Mouse (Mus musculus) limb, embryonic 11.5 days (tissue): Measurements from ENCODE around the gene Crocc. TPM values are rescaled to one million over a fixed set of nuclear protein-coding genes. Genes with fewer than 3 reads are reported as not detected.

Experiments
- ATAC-seq: fragments of 200-750 bp; cut with Nextera tagmentation; 2 replicates; pipeline ENCODE4 v1.8.0; 2017; ENCODE audit warnings: low read depth; ENCODE audit not compliant: insufficient number of reproducible peaks, low FRiP score, low TSS enrichment
- DNase-seq: peaks from one replicate; pipeline ENCODE4 v3.0.0-alpha.2; 2015; ENCODE audit warnings: low spot score
- H3K27ac ChIP-seq: fragments of 300-500 bp; sonication (generic); replicated peaks from 2 replicates; pipeline ENCODE4 v1.5.1; 2014; ENCODE audit warnings: low read depth, mild to moderate bottlenecking, low read length
- H3K27me3 ChIP-seq: fragments of 300-500 bp; sonication (generic); 2 replicates; pipeline ENCODE4 v1.6.1; 2014; ENCODE audit warnings: mild to moderate bottlenecking, low read length, mixed read lengths; ENCODE audit not compliant: control insufficient read depth, insufficient read depth
- H3K36me3 ChIP-seq: fragments of 300-500 bp; sonication (generic); 2 replicates; pipeline ENCODE4 v1.6.1; 2014; ENCODE audit warnings: mild to moderate bottlenecking, low read length, moderate library complexity, mixed read lengths; ENCODE audit not compliant: control insufficient read depth, insufficient read depth
- H3K4me1 ChIP-seq: fragments of 300-500 bp; sonication (generic); 2 replicates; pipeline ENCODE4 v1.6.1; 2014; ENCODE audit warnings: low read length, mixed read lengths; ENCODE audit not compliant: control insufficient read depth, insufficient read depth
- H3K4me2 ChIP-seq: fragments of 300-500 bp; sonication (generic); 2 replicates; pipeline ENCODE4 v1.6.1; 2014; ENCODE audit warnings: low read depth, mild to moderate bottlenecking, moderate library complexity; ENCODE audit not compliant: severe bottlenecking
- H3K4me3 ChIP-seq: fragments of 300-500 bp; sonication (generic); 2 replicates; pipeline ENCODE4 v1.5.1; 2014; ENCODE audit warnings: low read depth, low read length
- H3K9ac ChIP-seq: fragments of 300-500 bp; sonication (generic); 2 replicates; pipeline ENCODE4 v1.6.1; 2014; ENCODE audit warnings: mild to moderate bottlenecking, low read length
- H3K9me3 ChIP-seq: fragments of 300-500 bp; sonication (generic); 2 replicates; pipeline ENCODE4 v1.6.1; 2016; ENCODE audit warnings: low read length; ENCODE audit not compliant: control insufficient read depth
- WGBS: fragments of 180-500 bp; shearing (Covaris S2); extraction: QIAGEN DNeasy Blood & Tissue Kit; methylation state at CpG from one replicate; pipeline ENCODE4 v1.1.7; 2014; 5-methylcytosine and 5-hydroxymethylcytosine counted together
- polyA plus RNA-seq: library from polyadenylated mRNA; unstranded; fragments of >200 nt; fragmentation: Nextera tagmentation; extraction: Ambion mirVana; gene quantifications from 2 replicates; pipeline ENCODE4 v1.2.1, GENCODE M21; 2014

Gene Crocc
- polyA plus RNA-seq, 1 experiment from 2014 or later, result 9.0 TPM

DNA sequence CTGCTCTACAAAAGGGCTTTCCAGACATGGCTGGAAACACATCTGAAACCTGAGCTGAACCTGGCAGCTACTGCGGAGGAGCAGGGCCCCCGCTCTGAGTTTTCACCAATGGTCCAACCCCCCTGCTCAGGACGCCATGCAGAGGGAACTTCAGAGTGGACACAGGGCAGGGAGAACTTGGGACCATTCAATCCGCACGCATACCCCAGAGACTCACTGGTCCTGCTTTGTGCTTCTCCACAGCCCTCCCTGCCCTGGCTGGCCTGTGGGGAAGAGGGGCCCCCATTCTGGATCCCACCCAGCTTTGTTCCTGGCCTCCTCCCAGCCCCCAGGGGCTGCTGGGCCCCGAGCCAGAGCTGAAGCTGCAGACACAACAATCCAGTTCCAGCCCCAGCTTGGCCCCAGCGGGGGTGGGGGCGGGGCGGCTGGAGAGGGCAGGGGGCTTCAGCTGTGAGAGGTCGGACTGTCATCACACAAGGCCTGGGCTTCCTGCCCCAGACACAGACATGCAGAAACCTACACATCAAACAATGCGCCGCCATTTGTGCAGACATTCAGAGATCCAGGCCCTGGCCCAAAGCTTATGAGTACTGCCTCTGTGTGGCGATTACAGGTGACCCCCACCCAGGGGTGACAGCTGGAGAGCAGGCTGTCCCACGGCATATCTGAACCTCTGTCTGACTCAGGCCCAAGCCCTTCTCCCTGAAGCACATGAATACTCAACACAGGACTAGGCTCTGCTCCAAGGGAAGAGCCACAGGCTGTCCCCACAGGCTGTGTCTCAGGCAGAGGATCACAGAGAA, 39.3 kb downstream of the Crocc start:
- H3K4me3 ChIP-seq, result no peak overlapping the region
- H3K36me3 ChIP-seq, result no peaks in the 10 kb centered on the region; the same call in 1 of the 2 replicates
- WGBS, result 23% methylated on average over 14 of the region's 14 CpGs

DNA sequence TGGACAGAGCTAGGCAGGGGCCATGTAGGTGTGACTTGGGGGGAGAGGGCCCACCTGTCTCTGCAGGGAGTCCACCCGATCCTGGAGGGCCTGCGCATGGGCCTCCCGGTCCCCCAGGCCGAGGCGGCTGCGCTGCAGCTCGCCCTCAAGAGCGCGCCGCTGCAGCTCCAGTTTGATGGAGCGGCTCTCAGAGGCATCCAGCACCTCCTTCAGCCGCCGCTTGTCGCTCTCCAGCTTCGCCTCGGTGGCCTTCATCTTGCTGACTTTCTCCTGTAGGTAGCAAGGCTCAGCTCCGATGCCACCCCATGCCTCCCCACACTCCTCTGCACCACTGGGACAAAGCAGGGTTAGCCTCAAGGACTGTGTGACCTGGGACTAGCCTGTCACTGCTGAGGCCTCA, 40.1 kb downstream of the Crocc start:
- Histone ChIP-seq H3K36me3 (peaks cover 5% of the 10 kb centered on the region; the same call in 1 of the 2 replicates), H3K4me1 (peaks cover 21% of the 10 kb centered on the region), H3K4me3 (no peak overlapping the region), H3K4me2 (no peak overlapping the region), H3K9ac (peak overlapping the region; percentile 55; the same call in 1 of the 2 replicates), H3K27ac (peak overlapping the region; percentile 89), H3K9me3 (no peaks in the 10 kb centered on the region), H3K27me3 (no peaks in the 10 kb centered on the region)
- ATAC-seq (no peak), DNase-seq (no peak)
- 80% methylated on average over 17 of the region's 17 CpGs for WGBS

More for the DNA sequence above, 39.3 kb downstream of the Crocc start:
- H3K27me3 ChIP-seq, result no peaks in the 10 kb centered on the region
- peak overlapping the region; percentile 89 for H3K27ac ChIP-seq
- H3K4me1 ChIP-seq, result peaks cover 21% of the 10 kb centered on the region
- 0 out of 2 replicates have a peak, but pooled peaks have one; percentile 37 for ATAC-seq
- H3K9ac ChIP-seq, result peak overlapping the region; percentile 55
- H3K4me2 ChIP-seq, result 0 out of 2 replicates have a peak overlapping the region, but pooled peaks have one; percentile 7
- H3K9me3 ChIP-seq, result no peaks in the 10 kb centered on the region
- peak; percentile 71 for DNase-seq

DNA sequence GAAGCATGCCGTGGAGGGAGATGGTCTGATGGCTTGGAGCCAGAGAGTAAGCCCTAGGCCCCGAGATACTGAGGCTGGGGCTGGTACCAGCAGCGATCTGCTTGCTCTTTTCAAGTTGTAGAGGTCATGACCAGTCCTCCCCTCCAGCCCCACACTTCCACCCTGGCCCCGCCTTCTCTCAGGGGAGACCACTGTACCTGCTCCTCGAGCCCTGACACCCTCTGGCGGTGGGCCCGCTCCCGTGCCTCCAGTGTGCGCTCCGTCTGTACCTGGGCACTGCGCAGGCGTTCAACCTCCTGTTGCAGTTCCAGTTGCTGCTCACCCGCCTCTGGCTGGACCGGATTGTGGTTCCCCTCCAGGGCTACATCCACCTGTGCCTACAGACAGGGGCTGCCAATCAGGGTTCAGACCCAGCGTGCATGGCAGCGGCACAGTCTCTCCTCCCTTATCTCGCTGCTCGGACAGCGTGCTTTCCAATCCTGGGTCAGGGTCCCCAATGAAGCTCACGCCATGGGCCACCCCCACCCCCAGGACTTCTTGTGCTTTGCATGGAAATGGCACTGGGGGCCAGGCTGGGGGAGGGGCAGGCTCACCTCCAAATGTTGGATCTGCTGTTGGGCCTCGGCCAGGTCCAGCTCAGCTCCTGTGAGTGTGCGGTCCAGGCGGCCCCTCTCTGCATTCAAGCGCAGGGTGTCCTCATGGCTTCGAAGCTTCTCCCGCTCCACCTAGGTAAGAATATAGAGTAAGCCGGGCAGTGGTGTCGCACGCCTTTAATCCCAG, 42.5 kb downstream of the Crocc start:
- no peak for ATAC-seq
- Histone ChIP-seq H3K4me2 (no peak overlapping the region), H3K27ac (no peak overlapping the region), H3K36me3 (peaks cover 20% of the 10 kb centered on the region; the same call in 1 of the 2 replicates), H3K27me3 (no peaks in the 10 kb centered on the region), H3K9me3 (no peaks in the 10 kb centered on the region), H3K4me1 (peaks cover 21% of the 10 kb centered on the region), H3K9ac (no peak overlapping the region), H3K4me3 (no peak overlapping the region)
- no peak for DNase-seq
- 84% methylated on average over 29 of the region's 29 CpGs for WGBS

DNA sequence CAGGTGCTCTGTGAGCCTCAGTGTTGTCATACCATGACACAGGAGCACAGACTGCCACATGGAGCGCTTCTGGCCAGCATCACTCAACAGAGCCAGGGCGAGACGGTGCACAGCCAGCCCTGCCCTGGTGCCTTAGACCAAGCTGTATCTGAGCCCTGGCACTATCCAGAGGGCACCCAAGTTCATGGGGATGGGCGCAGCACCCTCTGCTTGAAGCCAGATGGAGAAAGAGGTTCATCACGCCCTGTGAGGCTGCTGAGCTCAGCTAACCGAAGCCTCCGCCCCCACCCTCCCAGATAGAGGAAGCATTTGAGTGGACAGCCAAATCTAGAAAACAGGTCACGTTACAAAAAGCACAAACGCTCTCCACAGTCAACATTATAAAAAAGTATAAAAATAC, 44.0 kb downstream of the Crocc start:
- DNase-seq (no peak), ATAC-seq (no peak)
- no peaks in the 10 kb centered on the region for H3K27me3 ChIP-seq
- H3K9ac ChIP-seq, result no peak overlapping the region
- WGBS, result 83% methylated on average over 9 of the region's 9 CpGs
- peaks cover 23% of the 10 kb centered on the region; the same call in 1 of the 2 replicates for H3K36me3 ChIP-seq
- H3K4me3 ChIP-seq, result no peak overlapping the region
- H3K27ac ChIP-seq, result 0 out of 2 replicates have a peak overlapping the region, but pooled peaks have one; percentile 52
- peaks cover 26% of the 10 kb centered on the region for H3K4me1 ChIP-seq
- no peak overlapping the region for H3K4me2 ChIP-seq
- H3K9me3 ChIP-seq, result no peaks in the 10 kb centered on the region

DNA sequence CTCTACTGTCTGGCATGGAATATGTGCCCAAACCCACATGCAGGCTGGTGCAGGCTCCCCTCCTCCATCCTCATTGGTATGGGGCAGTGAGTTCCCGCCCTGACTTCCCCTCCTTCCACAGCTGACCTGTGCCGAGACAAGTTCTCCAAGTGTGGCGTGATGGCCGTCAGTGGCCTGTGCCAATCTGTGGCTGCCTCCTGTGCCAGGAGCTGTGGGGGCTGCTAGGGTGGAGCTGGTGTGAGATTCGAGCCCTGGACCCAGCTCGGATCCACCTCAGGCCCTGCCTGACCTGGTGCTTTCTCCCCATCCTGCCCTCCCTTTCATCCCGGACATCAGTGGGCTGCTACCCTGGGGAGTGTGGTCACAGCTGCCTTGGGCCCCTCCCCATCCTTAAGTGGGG, 45.0 kb downstream of the Crocc start:
- Histone ChIP-seq H3K4me1 (peaks cover 16% of the 10 kb centered on the region), H3K9ac (no peak overlapping the region)

DNA sequence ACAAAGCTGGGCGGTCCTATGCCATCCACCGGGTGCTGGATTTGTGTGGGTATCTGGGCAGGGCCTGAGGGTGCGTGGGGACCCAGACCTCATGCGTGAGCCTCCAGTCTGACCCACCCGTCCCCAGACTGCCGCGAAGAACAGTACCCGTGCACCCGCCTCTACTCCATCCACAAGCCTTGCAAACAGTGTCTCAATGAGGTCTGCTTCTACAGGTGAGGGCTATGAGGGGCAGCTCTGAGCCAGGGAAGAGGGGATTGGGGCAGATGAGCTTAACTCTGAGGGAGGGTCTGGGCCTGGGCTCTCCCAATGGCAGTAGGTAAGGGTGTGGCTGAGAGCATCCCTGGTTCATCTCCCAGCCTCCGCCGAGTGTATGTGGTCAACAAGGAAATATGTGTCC, 45.5 kb downstream of the Crocc start:
- Histone ChIP-seq H3K4me2 (no peak overlapping the region), H3K9ac (no peak overlapping the region), H3K36me3 (peaks cover 23% of the 10 kb centered on the region; the same call in 1 of the 2 replicates), H3K4me1 (peaks cover 14% of the 10 kb centered on the region), H3K27ac (no peak overlapping the region), H3K9me3 (no peaks in the 10 kb centered on the region), H3K4me3 (no peak overlapping the region), H3K27me3 (no peaks in the 10 kb centered on the region)
- ATAC-seq (no peak), DNase-seq (no peak)
- 90% methylated on average over 11 of the region's 11 CpGs for WGBS

More for the DNA sequence above, 45.0 kb downstream of the Crocc start:
- H3K4me3 ChIP-seq, result no peak overlapping the region
- H3K4me2 ChIP-seq, result no peak overlapping the region
- H3K27ac ChIP-seq, result no peak overlapping the region
- ATAC-seq, result no peak
- H3K9me3 ChIP-seq, result no peaks in the 10 kb centered on the region
- peaks cover 23% of the 10 kb centered on the region; the same call in 1 of the 2 replicates for H3K36me3 ChIP-seq
- 77% methylated on average over 7 of the region's 7 CpGs for WGBS
- DNase-seq, result no peak
- H3K27me3 ChIP-seq, result no peaks in the 10 kb centered on the region

DNA sequence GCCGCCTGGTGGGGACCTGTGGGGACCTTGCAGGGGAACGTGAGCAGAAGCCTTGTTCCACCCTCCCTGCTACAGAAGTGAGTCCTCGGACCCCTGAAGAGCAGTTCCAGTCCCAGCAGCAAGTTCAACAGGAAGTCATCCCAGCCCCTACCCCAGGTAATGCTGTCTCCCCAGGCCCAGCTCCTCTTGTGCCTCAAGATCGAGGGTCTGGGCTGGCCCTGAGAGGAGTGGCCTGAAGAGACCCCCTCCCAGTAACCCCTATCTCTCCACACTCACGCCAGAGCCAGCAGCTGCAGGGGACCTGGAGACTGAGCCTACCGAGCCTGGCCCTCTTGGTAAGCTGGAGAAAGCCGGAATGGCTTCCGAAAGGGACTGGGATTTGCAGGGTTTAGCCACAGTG, 46.2 kb downstream of the Crocc start:
- H3K9ac ChIP-seq, result no peak overlapping the region
- H3K4me2 ChIP-seq, result no peak overlapping the region
- H3K27ac ChIP-seq, result no peak overlapping the region
- peaks cover 23% of the 10 kb centered on the region; the same call in 1 of the 2 replicates for H3K36me3 ChIP-seq
- DNase-seq, result no peak
- H3K9me3 ChIP-seq, result no peaks in the 10 kb centered on the region
- ATAC-seq, result no peak
- no peak overlapping the region for H3K4me3 ChIP-seq
- 76% methylated on average over 8 of the region's 8 CpGs for WGBS
- H3K4me1 ChIP-seq, result peaks cover 17% of the 10 kb centered on the region
- no peaks in the 10 kb centered on the region for H3K27me3 ChIP-seq

DNA sequence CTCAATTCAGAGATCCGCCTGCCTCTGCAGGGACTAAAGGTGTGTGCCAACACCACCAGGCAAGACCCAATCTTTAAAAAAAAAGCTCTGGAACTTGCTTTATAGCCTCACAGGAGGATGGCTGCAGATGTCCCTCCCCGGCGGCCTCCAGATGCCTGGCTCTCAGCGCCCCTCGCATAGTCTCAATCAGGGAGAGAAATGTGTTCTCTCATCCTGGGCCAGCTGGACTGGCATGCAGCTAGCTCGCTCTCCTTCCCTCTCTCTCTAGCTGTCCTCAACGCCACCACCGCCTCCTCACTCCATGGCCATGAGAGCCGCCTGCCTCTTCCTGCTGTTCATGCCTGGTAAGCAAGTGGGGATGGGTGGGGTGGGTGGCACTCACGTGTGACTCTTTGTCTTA, 47.8 kb downstream of the Crocc start:
- Histone ChIP-seq H3K36me3 (peaks cover 23% of the 10 kb centered on the region; the same call in 1 of the 2 replicates), H3K4me2 (peak overlapping the region; percentile 93; the same call in 1 of the 2 replicates), H3K4me1 (peaks cover 17% of the 10 kb centered on the region), H3K27me3 (no peaks in the 10 kb centered on the region), H3K27ac (no peak overlapping the region), H3K9me3 (no peaks in the 10 kb centered on the region), H3K4me3 (peak overlapping the region; percentile 54; the same call in 1 of the 2 replicates), H3K9ac (no peak overlapping the region)
- ATAC-seq (no peak), DNase-seq (no peak)
- 74% methylated on average over 10 of the region's 10 CpGs for WGBS
